ENCODE assay signal across 9 mouse cellular contexts in the genomic region with DNA sequence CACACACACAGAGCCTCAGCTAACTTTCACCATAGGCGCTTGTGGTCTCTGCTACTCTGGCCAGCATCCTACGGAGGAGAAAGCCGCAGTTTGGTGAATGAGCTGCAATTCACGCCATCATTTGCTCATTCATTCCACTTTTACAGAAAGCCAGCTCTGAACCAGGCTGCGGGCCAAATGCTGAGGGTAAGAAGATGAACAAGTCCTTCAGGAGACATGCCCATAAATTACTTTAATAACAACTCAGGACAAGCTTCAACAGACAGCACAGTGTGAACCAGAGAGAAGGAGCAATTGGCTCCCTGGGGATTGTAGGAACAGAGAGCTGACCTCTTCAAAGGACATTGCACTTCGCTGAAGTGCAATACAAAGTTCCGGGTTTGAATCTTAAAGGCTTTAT. TPM values are rescaled to one million over a fixed set of nuclear protein-coding genes. Genes with fewer than 3 reads are reported as not detected.
DNase-seq lines count a peak whose midpoint lies in the region; ATAC-seq and TF ChIP-seq lines count a peak whose summit lies in the region.
"Had no signal": no experiment of that assay in that cellular context is flagged by ENCODE, and none has a peak within 500 bp of the region (broad histone marks: within the 10 kb centered on the region; RNA-seq: fewer than 3 reads in every experiment).

No protein-coding gene starts in this region.

- WGBS in heart, postnatal 0 days = 78% methylated on average over 7 of the region's 7 CpGs
- WGBS in midbrain, embryonic 16.5 days = 58% methylated on average over 7 of the region's 7 CpGs

- no peak for TF ChIP-seq CTCF in heart, postnatal 0 days (IDR thresholded peaks at IDR 0.05; ENCODE audit: low read depth)

- peaks cover 13% of the 10 kb centered on the region; the same call in 1 of the 2 replicates for H3K4me1 ChIP-seq in heart, postnatal 0 days (ENCODE audit: control insufficient read depth, insufficient read depth)
- H3K4me1 ChIP-seq in midbrain, embryonic 16.5 days (ENCODE audit: control insufficient read depth, insufficient read depth, low read length) = peaks cover 8% of the 10 kb centered on the region

- no peak overlapping the region for H3K4me2 ChIP-seq in heart, postnatal 0 days (ENCODE audit: low read depth, low read length)
- H3K4me2 ChIP-seq in midbrain, embryonic 16.5 days (ENCODE audit: low read length) = no peak overlapping the region

- no peaks in the 10 kb centered on the region for H3K36me3 ChIP-seq in heart, postnatal 0 days (replicated peaks; ENCODE audit: control insufficient read depth, insufficient read depth, low read length)
- no peaks in the 10 kb centered on the region for H3K36me3 ChIP-seq in midbrain, embryonic 16.5 days (ENCODE audit: control insufficient read depth, insufficient read depth, low read length)
- H3K36me3 ChIP-seq: midbrain, embryonic 13.5 days had no signal

- peak overlapping the region; percentile 49; the same call in 1 of the 2 replicates for H3K27ac ChIP-seq in heart, postnatal 0 days (ENCODE audit: low read depth)
- H3K27ac ChIP-seq in midbrain, embryonic 16.5 days (ENCODE audit: low read length) = no peak overlapping the region
- H3K27ac ChIP-seq: midbrain, embryonic 13.5 days had no signal

- no peaks in the 10 kb centered on the region; the same call in 1 of the 2 replicates for H3K9me3 ChIP-seq in heart, postnatal 0 days (replicated peaks; ENCODE audit: control insufficient read depth, low read length)
- H3K9me3 ChIP-seq in midbrain, embryonic 16.5 days (replicated peaks; ENCODE audit: control insufficient read depth, low read length, poor library complexity, severe bottlenecking) = no peaks in the 10 kb centered on the region
- H3K9me3 ChIP-seq: midbrain, embryonic 13.5 days had no signal

- TF ChIP-seq EP300 in heart, postnatal 0 days (IDR thresholded peaks at IDR 0.05; ENCODE audit: low read depth) = no peak

- no peak for ATAC-seq in heart, postnatal 0 days (ENCODE audit: insufficient read depth, low read depth)
- ATAC-seq in megakaryocyte-erythroid progenitor cell, adult 5-6 weeks (replicated peaks; ENCODE audit: low FRiP score, low TSS enrichment, poor library complexity, severe bottlenecking) = no peak
- no peak for ATAC-seq in midbrain, embryonic 16.5 days

- H3K9ac ChIP-seq in heart, postnatal 0 days (replicated peaks; ENCODE audit: low read depth, low read length) = no peak overlapping the region
- no peak overlapping the region for H3K9ac ChIP-seq in midbrain, embryonic 16.5 days (ENCODE audit: low read depth, low read length)

- peak; percentile 22 for DNase-seq in cerebellum, adult 11 months
- DNase-seq in cerebellum, adult 11-12 months = no peak
- DNase-seq in heart, postnatal 0 days (ENCODE audit: low spot score) = no peak
- no peak for DNase-seq in heart, adult 8-10 months (ENCODE audit: low spot score)
- DNase-seq in adrenal gland, adult (ENCODE audit: inconsistent age in 2 of 2, low spot score in 1 of 2) = peak; percentile 68 to 81
- DNase-seq in kidney, postnatal 36 days = peak; percentile 26 to 33

- H3K4me3 ChIP-seq in heart, postnatal 0 days (ENCODE audit: low read depth, low read length) = no peak overlapping the region
- H3K4me3 ChIP-seq in midbrain, embryonic 16.5 days (ENCODE audit: low read depth, low read length) = no peak overlapping the region

- no peaks in the 10 kb centered on the region for H3K27me3 ChIP-seq in heart, postnatal 0 days (ENCODE audit: control insufficient read depth, insufficient read depth, low read length)
- H3K27me3 ChIP-seq in midbrain, embryonic 16.5 days (ENCODE audit: control insufficient read depth, insufficient read depth, low read depth, low read length) = peaks cover 9% of the 10 kb centered on the region; the same call in 1 of the 2 replicates

RNA-seq across cellular contexts. Expression of a gene that starts 0.6 kb away (rescaled TPM):
- 106 and 123 TPM in 2 replicates for total RNA-seq in heart, postnatal 0 days (2014; rRNA removed; ENCODE audit: low replicate concordance)
- polyA plus RNA-seq in heart, postnatal 0 days (2015; fragmentation: Nextera tagmentation; extraction: Ambion mirVana) = 51.0 and 74.0 TPM in 2 replicates
- 10 to 100 TPM; 26.2 to 42.1 (median 32.5) TPM for total RNA-seq in heart, adult 8-10 months (2022)
- total RNA-seq in megakaryocyte-erythroid progenitor cell, adult 5-6 weeks (2014; fragmentation: Nextera tagmentation) = 36.4 and 47.4 TPM in 2 replicates
- total RNA-seq in megakaryocyte-erythroid progenitor cell, adult 5-6 weeks (2017) = 7.4 and 30.9 TPM in 2 replicates
- 0.67 and 1.4 TPM in 2 replicates for polyA plus RNA-seq in midbrain, embryonic 16.5 days (2015; fragmentation: Nextera tagmentation; extraction: Ambion mirVana)

Comparison
In these comparisons a context has a peak if more than half of its experiments do, and no peak if none do; other contexts are left out.
1. DNase-seq: peak in cerebellum, adult 11 months (single experiment), adrenal gland, adult (2 of 2) and kidney, postnatal 36 days (2 of 2); none in cerebellum, adult 11-12 months (single experiment), heart, postnatal 0 days (single experiment) and heart, adult 8-10 months (single experiment).